Mouse (Mus musculus) heart, postnatal 0 days (tissue): Measurements from ENCODE around the gene Clcn6. TPM values are rescaled to one million over a fixed set of nuclear protein-coding genes. Genes with fewer than 3 reads are reported as not detected.
A peak's percentile ranks its signal among the peaks of the same experiment; 100 is the strongest.

Source experiments
- ATAC-seq: fragments of 200-750 bp; cut with Nextera tagmentation; 2 replicates; pipeline ENCODE4 v1.8.0; 2017; ENCODE audit warnings: low read depth, moderate number of reproducible peaks, moderate library complexity; ENCODE audit not compliant: insufficient read depth
- DNase-seq: peaks from one replicate; pipeline ENCODE4 v3.0.0-alpha.2; 2016; ENCODE audit warnings: low spot score
- H3K27ac ChIP-seq: fragments of 300-500 bp; sonication (generic); 2 replicates; pipeline ENCODE4 v1.5.1; 2014; ENCODE audit warnings: low read depth, mild to moderate bottlenecking
- H3K27me3 ChIP-seq: fragments of 300-500 bp; sonication (generic); 2 replicates; pipeline ENCODE4 v1.6.1; 2014; ENCODE audit warnings: low read length, mixed read lengths; ENCODE audit not compliant: control insufficient read depth, insufficient read depth
- H3K36me3 ChIP-seq: fragments of 300-500 bp; sonication (generic); replicated peaks from 2 replicates; pipeline ENCODE4 v1.6.1; 2014; ENCODE audit warnings: low read length, mixed read lengths; ENCODE audit not compliant: control insufficient read depth, insufficient read depth
- H3K4me1 ChIP-seq: fragments of 300-500 bp; sonication (generic); 2 replicates; pipeline ENCODE4 v1.6.1; 2014; ENCODE audit warnings: antibody characterized with exemption; ENCODE audit not compliant: control insufficient read depth, insufficient read depth
- H3K4me2 ChIP-seq: fragments of 300-500 bp; sonication (generic); 2 replicates; pipeline ENCODE4 v1.6.1; 2014; ENCODE audit warnings: low read depth, mild to moderate bottlenecking, low read length, moderate library complexity
- H3K4me3 ChIP-seq: fragments of 300-500 bp; sonication (generic); 2 replicates; pipeline ENCODE4 v1.5.1; 2014; ENCODE audit warnings: low read depth, low read length
- H3K9ac ChIP-seq: fragments of 300-500 bp; sonication (generic); replicated peaks from 2 replicates; pipeline ENCODE4 v1.6.1; 2014; ENCODE audit warnings: low read depth, low read length, mixed read lengths
- H3K9me3 ChIP-seq: fragments of 300-500 bp; sonication (generic); replicated peaks from 2 replicates; pipeline ENCODE4 v1.6.1; 2016; ENCODE audit warnings: low read length; ENCODE audit not compliant: control insufficient read depth
- CTCF ChIP-seq: IDR thresholded peaks from 2 replicates; pipeline ENCODE4 v1.5.1; 2016; ENCODE audit warnings: antibody characterized with exemption, control low read depth, low read depth
- EP300 ChIP-seq: IDR thresholded peaks from 2 replicates; pipeline ENCODE4 v1.6.1; 2016; ENCODE audit warnings: antibody characterized with exemption, low read depth
- WGBS: fragments of 180-500 bp; shearing (Covaris S2); extraction: QIAGEN DNeasy Blood & Tissue Kit; methylation state at CpG from one replicate; pipeline ENCODE4 v1.1.7; 2014; 5-methylcytosine and 5-hydroxymethylcytosine counted together
- polyA plus RNA-seq: library from polyadenylated mRNA; unstranded; fragments of >200 nt; fragmentation: Nextera tagmentation; extraction: Ambion mirVana; gene quantifications from 2 replicates; pipeline ENCODE4 v1.2.1, GENCODE M21; 2015
- total RNA-seq: library from RNA; depleted of rRNA; stranded (reverse); fragments of >200 nt; gene quantifications from 2 replicates; pipeline ENCODE4 v1.2.3, GENCODE M21; 2014; ENCODE audit warnings: low replicate concordance

Clcn6 gene
- total and polyA plus RNA-seq, 2 experiments from 2014 or later = 4.3 to 14.7 TPM

GRCm38 (mm10) chr4:148074521-148075189 lies 36.0 kb upstream of the Clcn6 start:
- Histone ChIP-seq H3K9ac (0 out of 2 replicates have a peak overlapping the region, but pooled peaks have one; percentile 20), H3K4me1 (0 out of 2 replicates have a peak, but pooled peaks cover 7% of the 10 kb centered on the region), H3K27me3 (no peaks in the 10 kb centered on the region), H3K4me2 (peak overlapping the region; percentile 59), H3K9me3 (no peaks in the 10 kb centered on the region), H3K27ac (no peak overlapping the region; the same call in 1 of the 2 replicates), H3K36me3 (peaks cover 4% of the 10 kb centered on the region; the same call in 1 of the 2 replicates), H3K4me3 (peak overlapping the region; percentile 33)
- DNase-seq (no peak), ATAC-seq (peak; percentile 21; the same call in 1 of the 2 replicates)
- WGBS = 39% methylated on average over 17 of the region's 17 CpGs
- TF ChIP-seq EP300 (no peak), CTCF (peak; percentile 40)

GRCm38 (mm10) chr4:148071508-148071907 lies 32.9 kb upstream of the Clcn6 start:
- H3K27ac ChIP-seq = no peak overlapping the region
- DNase-seq (no peak), ATAC-seq (0 out of 2 replicates have a peak, but pooled peaks have one; percentile 33)
- 58% methylated on average over 5 of the region's 5 CpGs for WGBS
- TF ChIP-seq CTCF (no peak), EP300 (no peak)
- H3K27me3 ChIP-seq = no peaks in the 10 kb centered on the region
- no peak overlapping the region for H3K4me3 ChIP-seq
- no peaks in the 10 kb centered on the region for H3K36me3 ChIP-seq
- H3K9me3 ChIP-seq = no peaks in the 10 kb centered on the region
- H3K4me2 ChIP-seq = no peak overlapping the region
- peaks cover 11% of the 10 kb centered on the region; the same call in 1 of the 2 replicates for H3K4me1 ChIP-seq
- no peak overlapping the region for H3K9ac ChIP-seq

- Histone ChIP-seq H3K36me3 (no peaks in the 10 kb centered on the region), H3K4me1 (peaks cover 18% of the 10 kb centered on the region), H3K27me3 (no peaks in the 10 kb centered on the region), H3K4me2 (no peak overlapping the region), H3K9me3 (no peaks in the 10 kb centered on the region), H3K27ac (no peak overlapping the region), H3K9ac (no peak overlapping the region), H3K4me3 (no peak overlapping the region)
- no peak for TF ChIP-seq CTCF
- no peak for TF ChIP-seq EP300
- DNase-seq (no peak), ATAC-seq (no peak)
- 77% methylated on average over 9 of the region's 9 CpGs for WGBS
These were observed 31.1 kb upstream of the Clcn6 start for GRCm38 (mm10) chr4:148069602-148070218.

GRCm38 (mm10) chr4:148067346-148067745 lies 28.7 kb upstream of the Clcn6 start:
- Histone ChIP-seq H3K9me3 (no peaks in the 10 kb centered on the region), H3K27me3 (no peaks in the 10 kb centered on the region), H3K4me1 (peaks cover 18% of the 10 kb centered on the region), H3K36me3 (no peaks in the 10 kb centered on the region), H3K4me3 (no peak overlapping the region), H3K9ac (no peak overlapping the region), H3K27ac (no peak overlapping the region), H3K4me2 (no peak overlapping the region)
- DNase-seq (no peak), ATAC-seq (no peak)
- WGBS = 89% methylated on average over 8 of the region's 8 CpGs
- no peak for TF ChIP-seq CTCF
- TF ChIP-seq EP300 = no peak

GRCm38 (mm10) chr4:148066401-148066744 lies 27.8 kb upstream of the Clcn6 start:
- no peak overlapping the region for H3K4me3 ChIP-seq
- no peak overlapping the region for H3K27ac ChIP-seq
- peaks cover 14% of the 10 kb centered on the region for H3K4me1 ChIP-seq
- peak; percentile 42 for ATAC-seq
- no peaks in the 10 kb centered on the region for H3K27me3 ChIP-seq
- no peak overlapping the region for H3K9ac ChIP-seq
- no peak overlapping the region for H3K4me2 ChIP-seq
- H3K36me3 ChIP-seq = no peaks in the 10 kb centered on the region
- H3K9me3 ChIP-seq = no peaks in the 10 kb centered on the region
- TF ChIP-seq CTCF (no peak), EP300 (no peak)
- WGBS = 41% methylated on average over 9 of the region's 9 CpGs
- DNase-seq = peak; percentile 61
